Mouse (Mus musculus) B cell, adult (primary cell): ENCODE results near the gene Syt3. TPM values are rescaled to one million over a fixed set of nuclear protein-coding genes. Genes with fewer than 3 reads are reported as not detected.

Experiments used
- total RNA-seq: library from RNA; stranded (reverse); gene quantifications from 4 replicates; pipeline ENCODE4 v1.2.4, GENCODE M21; 2023; ENCODE audit not compliant: inconsistent age

The Syt3 gene
- not detected in 4 replicates for total RNA-seq

GRCm38 (mm10) chr7:44383980-44384715 lies at the start of gene Syt3:
TSS of gene Syt3 (plus strand) at chr7:44384102.

GRCm38 (mm10) chr7:44385720-44386119 lies 1.8 kb downstream of the Syt3 start, which contains the start of gene 1700008O03Rik:
TSS of gene 1700008O03Rik (minus strand) at chr7:44385820.

GRCm38 (mm10) chr7:44428968-44429521 lies 45.1 kb downstream of the Syt3 start, which contains the start of gene Lrrc4b:
TSS of gene Lrrc4b (plus strand) at chr7:44429018.

Other genes with a start within 250 kb of the Syt3 start
- gene Klk1b16, start 247.3 kb upstream of the Syt3 start, total RNA-seq, result not detected in 4 replicates
- not detected in 4 replicates for gene Klk1b24, start 195.9 kb upstream of the Syt3 start, total RNA-seq
- gene Klk1b3, start 185.9 kb upstream of the Syt3 start, total RNA-seq, result not detected in 4 replicates
- gene Klk1b4, start 176.7 kb upstream of the Syt3 start, total RNA-seq, result not detected in 4 replicates
- gene Klk1b5, start 168.2 kb upstream of the Syt3 start, total RNA-seq, result not detected in 4 replicates
- not detected in 4 replicates for gene Klk1, start 158.7 kb upstream of the Syt3 start, total RNA-seq
- gene Gm36864, start 147.9 kb upstream of the Syt3 start, total RNA-seq, result not detected in 4 replicates
- 0.87 to 1.9 TPM (median 1.5 TPM) in 4 replicates for gene 1700028J19Rik, start 137.4 kb upstream of the Syt3 start, total RNA-seq
- 153 to 193 TPM (median 178 TPM) in 4 replicates for gene 2410002F23Rik, start 137.4 kb upstream of the Syt3 start, total RNA-seq
- not detected in 4 replicates for gene Acp4, start 126.7 kb upstream of the Syt3 start, total RNA-seq
- gene Gm15517, start 122.7 kb upstream of the Syt3 start, total RNA-seq, result not detected in 4 replicates
- gene Clec11a, start 77.2 kb upstream of the Syt3 start, total RNA-seq, result 1.00 to 2.5 TPM (median 1.2 TPM) in 4 replicates
- gene Shank1, start 73.8 kb upstream of the Syt3 start, total RNA-seq, result 29.6 to 39.7 TPM (median 36.1 TPM) in 4 replicates
- gene 1700008O03Rik, start 1.7 kb downstream of the Syt3 start, total RNA-seq, result not detected in 4 replicates
- gene Lrrc4b, start 44.9 kb downstream of the Syt3 start, total RNA-seq, result not detected in 4 replicates
- gene Aspdh, start 81.3 kb downstream of the Syt3 start, total RNA-seq, result not detected in 4 replicates
- gene Josd2, start 83.9 kb downstream of the Syt3 start, total RNA-seq, result 64.3 to 78.1 TPM (median 67.9 TPM) in 4 replicates
- 69.5 to 76.6 TPM (median 74.0 TPM) in 4 replicates for gene Emc10, start 112.4 kb downstream of the Syt3 start, total RNA-seq
- gene Fam71e1, start 112.5 kb downstream of the Syt3 start, total RNA-seq, result 8.6 to 15.4 TPM (median 11.1 TPM) in 4 replicates
- gene Mybpc2, start 140.6 kb downstream of the Syt3 start, total RNA-seq, result 14.9 to 16.7 TPM (median 15.5 TPM) in 4 replicates
- gene Spib, start 148.0 kb downstream of the Syt3 start, total RNA-seq, result 495 to 541 TPM (median 519 TPM) in 4 replicates
- 150 to 170 TPM (median 155 TPM) in 4 replicates for gene Pold1, start 164.7 kb downstream of the Syt3 start, total RNA-seq
- 363 to 416 TPM (median 382 TPM) in 4 replicates for gene Nr1h2, start 169.8 kb downstream of the Syt3 start, total RNA-seq
- 665 to 743 TPM (median 692 TPM) in 4 replicates for gene Napsa, start 188.3 kb downstream of the Syt3 start, total RNA-seq
- gene Kcnc3, start 206.6 kb downstream of the Syt3 start, total RNA-seq, result 22.7 to 29.6 TPM (median 23.7 TPM) in 4 replicates